Mouse (Mus musculus) heart, adult 2 months (tissue): Measurements from ENCODE around the gene Entpd6. TPM values are rescaled to one million over a fixed set of nuclear protein-coding genes. Genes with fewer than 3 reads are reported as not detected.

Source experiments
- DNase-seq, 2 experiments: peaks; one replicate each; pipeline ENCODE4 v3.0.0; 2021
- H3K27ac ChIP-seq: fragments of 200-600 bp; 2 replicates; pipeline ENCODE4 v1.8.1; 2022
- H3K27me3 ChIP-seq: fragments of 200-500 bp; 2 replicates; pipeline ENCODE4 v1.6.1; 2012; ENCODE audit warnings: mild to moderate bottlenecking, low read length, inconsistent platforms, mixed read lengths; ENCODE audit not compliant: control insufficient read depth, insufficient read depth
- H3K36me3 ChIP-seq: fragments of 200-500 bp; 2 replicates; pipeline ENCODE4 v1.6.1; 2012; ENCODE audit warnings: low read length, inconsistent platforms; ENCODE audit not compliant: control insufficient read depth, insufficient read depth
- H3K4me1 ChIP-seq: fragments of 200-500 bp; 2 replicates; pipeline ENCODE4 v1.6.1; 2011; ENCODE audit warnings: low read length; ENCODE audit not compliant: control insufficient read depth, insufficient read depth
- H3K4me3 ChIP-seq: fragments of 200-600 bp; 2 replicates; pipeline ENCODE4 v1.8.1; 2022
- H3K79me2 ChIP-seq: fragments of 200-500 bp; replicated peaks from 2 replicates; pipeline ENCODE4 v1.6.1; 2012; ENCODE audit warnings: mild to moderate bottlenecking, inconsistent platforms, low read length, moderate library complexity, mixed read lengths; ENCODE audit not compliant: control insufficient read depth, insufficient read depth
- H3K9ac ChIP-seq: fragments of 200-500 bp; 2 replicates; pipeline ENCODE4 v1.6.1; 2012; ENCODE audit warnings: low read depth, mild to moderate bottlenecking, control low read depth, inconsistent platforms, low read length, mixed read lengths
- CTCF ChIP-seq: fragments of 200-600 bp; IDR thresholded peaks from 2 replicates; pipeline ENCODE4 v1.8.1; 2022; ENCODE audit warnings: antibody characterized with exemption, mild to moderate bottlenecking, moderate library complexity
- EP300 ChIP-seq: fragments of 200-500 bp; IDR thresholded peaks from 2 replicates; pipeline ENCODE4 v1.6.1; 2011; ENCODE audit warnings: low read depth, low read length, control low read depth; ENCODE audit not compliant: insufficient read depth
- POLR2A ChIP-seq: fragments of 200-500 bp; IDR thresholded peaks from 2 replicates; pipeline ENCODE4 v1.6.1; 2011; ENCODE audit warnings: mild to moderate bottlenecking, low read depth, low read length, control low read depth; ENCODE audit not compliant: insufficient read depth
- WGBS: fragments of 180-500 bp; shearing (Covaris S2); methylation state at CpG from one replicate; pipeline ENCODE4 v1.1.7; 2018; 5-methylcytosine and 5-hydroxymethylcytosine counted together
- intact Hi-C: fragments of 180-260 bp; cut with DNase I; formaldehyde crosslinking; loops from one replicate; pipeline ENCODE4 v1.15.1; 2025
- polyA plus RNA-seq: library from polyadenylated mRNA; depleted of rRNA; stranded (reverse); fragments of >200 nt; gene quantifications from 2 replicates; pipeline ENCODE4 v1.2.3, GENCODE M21; 2012; rRNA removed
- total RNA-seq, 2 experiments: library from RNA; stranded (reverse); gene quantifications; 2 replicates each; pipeline ENCODE4 v1.2.3; 2021

Entpd6 gene
- total and polyA plus RNA-seq, 3 experiments: 14.7 to 24.4 (median 16.9) TPM

GRCm38 (mm10) chr2:150812816-150813215 is 64.0 kb downstream of the Entpd6 start:
- Histone ChIP-seq H3K36me3 (no peaks in the 10 kb centered on the region; the same call in 1 of the 2 replicates), H3K27me3 (no peaks in the 10 kb centered on the region), H3K9ac (no peak overlapping the region), H3K4me1 (no peaks in the 10 kb centered on the region; the same call in 1 of the 2 replicates), H3K27ac (no peak overlapping the region), H3K79me2 (no peaks in the 10 kb centered on the region), H3K4me3 (no peak overlapping the region)
- intact Hi-C loops: no loop called here
- no peak for TF ChIP-seq POLR2A
- no peak for TF ChIP-seq EP300
- TF ChIP-seq CTCF: no peak
- 88% methylated on average over 6 of the region's 6 CpGs for WGBS
- no peak for DNase-seq

- DNase-seq: peak in 1 of 2 experiments; percentile 57
- TF ChIP-seq CTCF (no peak), EP300 (0 out of 2 replicates have a peak, but pooled peaks have one; percentile 10)
- no peaks in the 10 kb centered on the region for H3K27me3 ChIP-seq
- WGBS: 74% methylated on average over 18 of the region's 18 CpGs
- H3K9ac ChIP-seq: no peak overlapping the region
- H3K27ac ChIP-seq: peak overlapping the region; percentile 15; the same call in 1 of the 2 replicates
- intact Hi-C loops: no loop called here
- H3K4me1 ChIP-seq: no peaks in the 10 kb centered on the region; the same call in 1 of the 2 replicates
- no peaks in the 10 kb centered on the region for H3K79me2 ChIP-seq
- H3K36me3 ChIP-seq: no peaks in the 10 kb centered on the region; the same call in 1 of the 2 replicates
- H3K4me3 ChIP-seq: no peak overlapping the region
Measured at GRCm38 (mm10) chr2:150816676-150817402, 68.0 kb downstream of the Entpd6 start.

GRCm38 (mm10) chr2:150818742-150819141 is 69.9 kb downstream of the Entpd6 start:
- WGBS: 67% methylated on average over 8 of the region's 8 CpGs
- Histone ChIP-seq H3K4me1 (no peaks in the 10 kb centered on the region; the same call in 1 of the 2 replicates), H3K9ac (no peak overlapping the region), H3K36me3 (no peaks in the 10 kb centered on the region; the same call in 1 of the 2 replicates), H3K4me3 (no peak overlapping the region), H3K27me3 (no peaks in the 10 kb centered on the region), H3K79me2 (no peaks in the 10 kb centered on the region), H3K27ac (no peak overlapping the region)
- DNase-seq: peak in 1 of 2 experiments; percentile 42
- TF ChIP-seq POLR2A (no peak), CTCF (no peak), EP300 (no peak)
- intact Hi-C loops: no loop called here

- intact Hi-C loops: no loop called here
- no peaks in the 10 kb centered on the region for H3K27me3 ChIP-seq
- no peak overlapping the region for H3K9ac ChIP-seq
- H3K27ac ChIP-seq: no peak overlapping the region
- TF ChIP-seq POLR2A: no peak
- TF ChIP-seq CTCF: no peak
- TF ChIP-seq EP300: no peak
- WGBS: 77% methylated on average over 8 of the region's 8 CpGs
- H3K36me3 ChIP-seq: no peaks in the 10 kb centered on the region; the same call in none of the 2 replicates
- no peak for DNase-seq
- H3K4me3 ChIP-seq: no peak overlapping the region
- H3K79me2 ChIP-seq: no peaks in the 10 kb centered on the region
- H3K4me1 ChIP-seq: no peaks in the 10 kb centered on the region; the same call in 1 of the 2 replicates
Measured at GRCm38 (mm10) chr2:150820720-150821119, 71.9 kb downstream of the Entpd6 start.

Other genes with a start within 250 kb of the Entpd6 start
- gene Cst7, start 178.6 kb upstream of the Entpd6 start, total RNA-seq: not detected
- gene Cst7, start 178.6 kb upstream of the Entpd6 start, polyA plus RNA-seq: 0.47 TPM in 1 of 2 replicates, not detected in the other
- gene Apmap, start 140.5 kb upstream of the Entpd6 start, total RNA-seq: 10 to 100 TPM; 52.6 to 56.9 TPM
- gene Apmap, start 140.5 kb upstream of the Entpd6 start, polyA plus RNA-seq: 37.5 and 59.4 TPM in 2 replicates
- 100 to 1,000 TPM; 256 to 332 TPM for gene Acss1, start 80.5 kb upstream of the Entpd6 start, total RNA-seq
- gene Acss1, start 80.5 kb upstream of the Entpd6 start, polyA plus RNA-seq: 301 and 494 TPM in 2 replicates
- gene Vsx1, start 59.7 kb upstream of the Entpd6 start, total RNA-seq: under 1 TPM; 0.10 to 0.14 TPM
- not detected in 2 replicates for gene Vsx1, start 59.7 kb upstream of the Entpd6 start, polyA plus RNA-seq
- gene Pygb, start 37.7 kb downstream of the Entpd6 start, total RNA-seq: 100 to 1,000 TPM; 448 to 514 TPM
- gene Pygb, start 37.7 kb downstream of the Entpd6 start, polyA plus RNA-seq: 343 and 518 TPM in 2 replicates
- gene Abhd12, start 155.7 kb downstream of the Entpd6 start, total RNA-seq: 10 to 100 TPM; 47.7 to 51.2 TPM
- 37.6 and 53.7 TPM in 2 replicates for gene Abhd12, start 155.7 kb downstream of the Entpd6 start, polyA plus RNA-seq
- 1 to 10 TPM; 3.3 to 5.5 TPM for gene Gins1, start 156.4 kb downstream of the Entpd6 start, total RNA-seq
- gene Gins1, start 156.4 kb downstream of the Entpd6 start, polyA plus RNA-seq: 1.8 and 2.1 TPM in 2 replicates